Mouse (Mus musculus) lung, embryonic 15.5 days (tissue): ENCODE measurements at regions not wholly inside any gene's neighbourhood (a gene's known extent, or its start where the extent isn't known, plus 50 kb on each side); places are given as distances from the start of the nearest gene placed in this dataset.

Experiments
- ATAC-seq: fragments of 200-750 bp; cut with Nextera tagmentation; 2 replicates; pipeline ENCODE4 v1.8.0; 2017; ENCODE audit warnings: moderate number of reproducible peaks, borderline replicate concordance; ENCODE audit not compliant: low FRiP score, low TSS enrichment; ENCODE audit errors: extremely low read depth
- H3K27ac ChIP-seq: fragments of 300-500 bp; sonication (generic); 2 replicates; pipeline ENCODE4 v1.5.1; 2015; ENCODE audit warnings: moderate library complexity, mild to moderate bottlenecking, inconsistent platforms
- H3K27me3 ChIP-seq: fragments of 300-500 bp; sonication (generic); 2 replicates; pipeline ENCODE4 v1.6.1; 2015; ENCODE audit warnings: inconsistent platforms
- H3K36me3 ChIP-seq: fragments of 300-500 bp; sonication (generic); 2 replicates; pipeline ENCODE4 v1.6.1; 2015; ENCODE audit warnings: inconsistent platforms
- H3K4me1 ChIP-seq: fragments of 300-500 bp; sonication (generic); 2 replicates; pipeline ENCODE4 v1.6.1; 2015; ENCODE audit warnings: inconsistent platforms
- H3K4me2 ChIP-seq: fragments of 300-500 bp; sonication (generic); 2 replicates; pipeline ENCODE4 v1.6.1; 2015; ENCODE audit warnings: inconsistent platforms, mild to moderate bottlenecking, moderate library complexity
- H3K4me3 ChIP-seq: fragments of 300-500 bp; sonication (generic); 2 replicates; pipeline ENCODE4 v1.5.1; 2015; ENCODE audit warnings: mild to moderate bottlenecking, inconsistent platforms
- H3K9ac ChIP-seq: fragments of 300-500 bp; sonication (generic); 2 replicates; pipeline ENCODE4 v1.6.1; 2015; ENCODE audit warnings: inconsistent platforms
- H3K9me3 ChIP-seq: fragments of 300-500 bp; sonication (generic); 2 replicates; pipeline ENCODE4 v1.6.1; 2016; ENCODE audit warnings: inconsistent platforms
- WGBS: fragments of 180-500 bp; shearing (Covaris S2); methylation state at CpG from one replicate; pipeline ENCODE4 v1.1.7; 2015; 5-methylcytosine and 5-hydroxymethylcytosine counted together

DNA sequence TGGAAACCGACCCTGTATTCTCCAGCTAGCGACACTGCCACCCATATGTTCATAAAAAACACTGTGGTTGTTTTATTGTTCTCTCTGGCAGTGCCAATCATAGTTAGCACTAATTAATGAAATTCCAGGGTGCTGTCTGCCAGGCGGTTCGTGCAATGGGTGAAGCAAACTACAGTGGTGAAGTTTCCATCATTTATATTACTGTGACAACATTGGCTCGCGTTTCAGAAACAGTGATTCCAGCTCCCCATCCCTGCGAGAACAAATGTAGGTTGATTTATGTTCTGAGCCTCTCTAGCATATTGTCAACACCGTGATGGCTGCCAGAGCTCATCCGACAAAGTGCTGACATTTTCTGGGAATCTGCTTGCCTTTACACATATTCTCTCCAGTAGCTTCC lies 480.7 kb upstream of the Igfbp7 start:
- ATAC-seq, result peak; percentile 57; the same call in 1 of the 2 replicates
- no peak overlapping the region for H3K9ac ChIP-seq
- no peak overlapping the region for H3K4me3 ChIP-seq
- no peaks in the 10 kb centered on the region for H3K9me3 ChIP-seq
- 42% methylated on average over 9 of the region's 9 CpGs for WGBS
- H3K36me3 ChIP-seq, result no peaks in the 10 kb centered on the region
- H3K27ac ChIP-seq, result no peak overlapping the region
- H3K27me3 ChIP-seq, result no peaks in the 10 kb centered on the region
- no peaks in the 10 kb centered on the region for H3K4me1 ChIP-seq
- H3K4me2 ChIP-seq, result no peak overlapping the region

DNA sequence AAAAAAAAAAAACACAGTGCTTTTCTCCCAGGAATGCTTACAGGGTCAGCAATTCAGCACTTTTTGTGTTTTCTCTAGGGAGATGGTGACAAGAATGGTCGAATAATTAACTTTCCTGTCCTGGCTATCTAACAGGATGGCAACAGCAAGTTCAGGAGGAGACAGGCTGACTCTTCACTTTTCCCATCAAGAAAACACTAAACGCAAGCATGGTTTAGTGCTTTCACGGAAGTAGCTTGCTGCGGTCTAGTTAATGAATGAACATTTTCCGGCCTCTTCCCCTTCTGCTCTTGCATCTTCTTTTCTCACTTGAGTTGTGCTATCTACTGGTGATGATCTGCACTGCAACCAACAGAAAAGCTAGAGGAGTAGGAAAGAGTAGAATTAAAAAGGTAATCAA lies 463.6 kb upstream of the Igfbp7 start:
- no peaks in the 10 kb centered on the region for H3K27me3 ChIP-seq
- H3K9ac ChIP-seq, result no peak overlapping the region
- no peak overlapping the region for H3K27ac ChIP-seq
- H3K4me1 ChIP-seq, result no peaks in the 10 kb centered on the region
- WGBS, result 69% methylated on average over 5 of the region's 5 CpGs
- no peaks in the 10 kb centered on the region for H3K9me3 ChIP-seq
- no peaks in the 10 kb centered on the region for H3K36me3 ChIP-seq
- no peak overlapping the region for H3K4me2 ChIP-seq
- ATAC-seq, result no peak
- no peak overlapping the region for H3K4me3 ChIP-seq

DNA sequence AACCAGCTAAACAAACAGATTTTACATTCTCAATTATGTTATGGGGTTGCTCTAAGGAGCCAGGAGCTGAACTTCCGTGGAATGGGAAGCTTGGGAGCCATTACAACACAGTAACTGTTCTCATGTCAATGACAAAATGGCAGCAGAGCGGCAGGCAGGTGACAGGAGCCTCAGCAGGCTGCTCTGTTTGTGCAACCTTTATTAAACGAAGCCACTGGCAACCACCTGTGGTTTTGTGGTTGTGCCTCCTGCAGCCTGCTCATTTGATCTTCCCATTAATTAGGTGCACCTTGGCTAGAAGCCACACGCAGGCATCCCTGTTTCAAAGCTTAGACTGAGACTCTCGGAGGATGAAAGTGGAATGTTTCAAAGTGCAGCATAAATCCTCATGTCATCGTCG lies 457.5 kb upstream of the Igfbp7 start:
- H3K9ac ChIP-seq, result no peak overlapping the region
- no peak overlapping the region for H3K4me3 ChIP-seq
- H3K4me1 ChIP-seq, result no peaks in the 10 kb centered on the region
- H3K27me3 ChIP-seq, result no peaks in the 10 kb centered on the region
- H3K27ac ChIP-seq, result no peak overlapping the region
- WGBS, result 70% methylated on average over 7 of the region's 7 CpGs
- no peaks in the 10 kb centered on the region for H3K36me3 ChIP-seq
- H3K9me3 ChIP-seq, result no peaks in the 10 kb centered on the region
- no peak overlapping the region for H3K4me2 ChIP-seq
- ATAC-seq, result no peak

DNA sequence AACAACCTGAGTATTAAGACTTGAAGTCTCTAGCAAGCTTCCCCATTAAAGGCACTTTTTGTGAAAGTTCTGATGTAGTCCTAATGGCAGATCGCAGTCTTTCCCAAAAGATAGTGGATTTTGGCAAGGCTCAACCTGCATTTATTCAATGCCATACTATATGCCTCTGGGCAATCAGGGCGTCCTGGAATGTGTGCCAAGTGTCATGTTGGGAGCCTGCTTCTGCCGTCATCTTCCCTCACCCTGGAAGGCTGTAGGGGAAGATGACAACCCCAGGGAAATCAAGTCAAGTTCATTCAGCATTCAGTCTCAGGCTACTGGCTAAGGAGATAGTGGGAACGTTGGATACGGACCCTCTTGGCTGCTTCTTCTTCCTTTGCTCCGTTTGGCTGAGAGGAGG lies 447.4 kb upstream of the Igfbp7 start:
- Histone ChIP-seq H3K4me2 (no peak overlapping the region), H3K9me3 (no peaks in the 10 kb centered on the region), H3K4me3 (no peak overlapping the region), H3K36me3 (no peaks in the 10 kb centered on the region), H3K27me3 (no peaks in the 10 kb centered on the region), H3K4me1 (no peaks in the 10 kb centered on the region), H3K27ac (no peak overlapping the region), H3K9ac (no peak overlapping the region)
- ATAC-seq, result no peak
- 72% methylated on average over 6 of the region's 6 CpGs for WGBS

DNA sequence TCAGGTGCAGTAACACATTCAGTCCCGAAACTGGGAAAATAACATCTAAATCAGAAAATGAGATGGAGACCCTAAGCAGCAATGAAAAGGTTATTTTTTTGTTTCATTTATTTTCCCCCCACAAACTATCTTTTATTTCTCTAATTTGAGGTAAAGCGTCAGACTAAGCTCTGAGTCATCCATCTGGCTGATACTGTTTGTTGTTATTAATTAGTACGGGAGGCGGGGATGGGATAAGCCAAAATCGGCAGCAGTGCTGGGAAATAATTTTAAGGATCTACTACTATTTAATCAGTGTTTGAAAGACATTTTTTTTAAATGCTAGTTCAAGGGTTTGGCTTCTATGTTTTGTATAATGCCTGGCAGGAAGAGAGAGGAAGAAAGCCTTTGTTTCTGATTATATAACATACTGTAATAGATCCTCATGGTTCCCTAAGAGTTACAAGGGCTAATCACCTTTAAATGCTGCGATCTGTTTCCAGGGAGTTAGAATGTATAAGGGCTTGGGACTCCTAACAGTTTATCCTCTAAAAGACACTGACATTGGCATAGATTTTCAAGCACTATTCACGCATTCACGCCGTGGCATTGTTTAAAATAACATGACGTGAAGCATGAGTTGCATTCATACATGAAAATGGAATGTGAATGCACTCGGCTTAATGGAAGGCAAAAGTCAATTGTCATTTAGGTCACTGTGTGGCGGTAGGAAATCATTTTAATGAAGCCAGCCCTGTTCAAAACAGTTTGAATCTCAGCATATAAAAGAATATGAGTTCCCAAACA lies 446.4 kb upstream of the Igfbp7 start:
- H3K4me3 ChIP-seq, result no peak overlapping the region
- no peaks in the 10 kb centered on the region for H3K4me1 ChIP-seq
- no peak for ATAC-seq
- no peak overlapping the region for H3K4me2 ChIP-seq
- no peak overlapping the region for H3K9ac ChIP-seq
- no peaks in the 10 kb centered on the region for H3K9me3 ChIP-seq
- no peaks in the 10 kb centered on the region for H3K27me3 ChIP-seq
- H3K36me3 ChIP-seq, result no peaks in the 10 kb centered on the region
- WGBS, result 64% methylated on average over 12 of the region's 12 CpGs
- H3K27ac ChIP-seq, result no peak overlapping the region

DNA sequence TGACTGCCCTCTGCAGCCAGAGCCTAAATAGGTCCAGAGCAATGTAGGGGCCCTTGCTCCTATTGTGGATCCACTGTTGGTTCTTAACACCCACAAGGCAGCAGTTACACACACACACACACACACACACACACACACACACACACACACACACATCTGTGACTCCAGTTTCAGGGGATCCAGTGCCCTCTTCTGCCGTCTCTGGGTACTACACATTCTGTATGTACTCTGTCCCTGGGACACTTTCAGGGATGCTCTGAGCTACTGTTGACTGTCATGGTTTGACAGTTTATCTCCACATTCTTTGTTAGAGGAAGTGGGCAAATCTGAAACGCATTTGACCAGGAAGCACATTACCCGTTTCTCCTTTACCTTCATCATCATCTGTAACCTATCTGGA lies 443.8 kb upstream of the Igfbp7 start:
- H3K4me3 ChIP-seq, result no peak overlapping the region
- no peak overlapping the region for H3K4me2 ChIP-seq
- H3K27me3 ChIP-seq, result no peaks in the 10 kb centered on the region
- no peaks in the 10 kb centered on the region for H3K9me3 ChIP-seq
- no peaks in the 10 kb centered on the region for H3K4me1 ChIP-seq
- H3K27ac ChIP-seq, result no peak overlapping the region
- no peak for ATAC-seq
- no peak overlapping the region for H3K9ac ChIP-seq
- 82% methylated on average over 3 of the region's 3 CpGs for WGBS
- H3K36me3 ChIP-seq, result no peaks in the 10 kb centered on the region

DNA sequence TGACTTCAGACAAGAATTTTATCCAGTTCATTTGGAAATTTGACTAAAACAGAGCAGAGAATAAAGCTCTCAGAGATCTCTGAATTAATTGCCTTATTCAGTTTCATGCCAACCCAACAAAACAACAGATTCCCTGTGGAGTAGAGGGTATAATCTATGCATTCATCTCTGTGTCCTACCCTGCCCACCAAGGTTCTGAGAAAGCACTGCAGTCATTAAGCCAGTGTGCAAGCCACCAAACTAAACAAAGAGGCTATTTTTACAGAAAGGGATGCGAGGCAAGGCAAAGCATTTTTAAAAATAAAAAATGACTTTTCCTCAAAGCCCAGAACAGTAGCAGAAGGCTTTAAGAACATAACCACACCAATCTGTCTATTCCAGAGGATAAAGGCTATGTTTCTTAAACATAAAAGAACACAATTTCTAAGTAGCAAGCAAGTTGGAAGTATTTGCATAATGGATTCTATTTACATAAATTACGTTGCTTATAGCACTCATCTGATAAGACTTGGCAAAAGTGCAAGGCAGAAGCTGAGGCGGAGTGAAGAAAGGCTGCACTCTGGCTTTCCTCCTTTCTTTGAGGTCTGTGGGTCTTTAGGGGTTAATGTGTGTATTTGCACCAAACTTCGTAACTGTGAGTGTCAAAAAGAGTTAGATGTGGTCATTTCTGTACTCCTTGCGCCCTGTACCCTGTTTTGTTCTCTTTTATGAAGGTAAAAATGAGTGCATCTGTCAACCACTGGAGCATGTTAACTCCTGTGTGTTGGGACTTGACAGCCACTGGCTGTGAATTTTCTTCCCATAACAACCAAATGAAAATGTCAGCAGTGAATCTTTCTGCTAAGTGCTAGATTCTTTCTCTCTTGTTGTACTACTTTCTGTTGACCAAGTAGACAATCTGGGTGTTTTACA lies 430.6 kb upstream of the Igfbp7 start:
- Histone ChIP-seq H3K9ac (no peak overlapping the region), H3K27ac (no peak overlapping the region), H3K4me3 (no peak overlapping the region), H3K9me3 (no peaks in the 10 kb centered on the region), H3K27me3 (no peaks in the 10 kb centered on the region), H3K36me3 (no peaks in the 10 kb centered on the region), H3K4me2 (no peak overlapping the region), H3K4me1 (no peaks in the 10 kb centered on the region)
- 34% methylated on average over 5 of the region's 5 CpGs for WGBS
- no peak for ATAC-seq

DNA sequence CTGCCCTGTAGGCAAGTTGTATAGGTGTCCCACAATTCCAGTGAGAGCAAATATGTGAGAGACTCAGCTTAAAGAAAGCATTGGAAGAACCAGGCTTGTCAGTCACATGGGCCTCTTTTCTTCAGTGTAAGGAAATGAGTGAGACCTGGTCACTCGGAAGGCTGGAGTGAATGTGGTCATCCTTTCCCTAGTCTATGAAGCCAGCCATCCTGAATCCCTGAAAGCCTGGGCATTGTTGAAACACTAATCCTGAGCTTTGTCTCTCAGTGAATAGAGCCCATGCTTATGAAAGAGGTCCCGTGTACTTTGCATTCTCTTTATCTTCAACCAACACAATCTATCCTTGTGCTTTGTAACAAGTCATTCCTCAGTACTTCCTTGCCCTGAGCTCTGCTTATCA lies 420.1 kb upstream of the Igfbp7 start:
- no peak overlapping the region for H3K4me2 ChIP-seq
- WGBS, result 97% methylated on average over 2 of the region's 2 CpGs
- no peak for ATAC-seq

DNA sequence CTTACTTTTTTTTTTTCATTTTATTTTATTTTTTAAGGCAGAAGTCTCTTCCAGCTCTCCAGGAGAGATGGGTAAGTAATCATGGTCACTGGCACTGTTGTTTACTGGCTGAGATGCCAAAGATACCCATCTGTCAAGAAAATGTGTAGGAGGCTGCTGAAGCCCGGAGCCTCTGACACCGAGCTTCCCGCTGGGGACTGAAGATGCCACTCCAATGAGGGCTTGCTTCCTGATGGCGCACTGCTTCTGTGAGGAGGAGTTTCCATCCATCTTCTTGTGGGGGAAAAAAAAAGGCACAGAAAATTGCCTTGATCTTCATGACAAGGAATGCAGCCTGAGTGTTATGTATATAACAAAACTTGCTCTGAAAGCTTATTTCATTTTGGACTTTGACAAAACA lies 418.2 kb upstream of the Igfbp7 start:
- H3K4me2 ChIP-seq, result no peak overlapping the region
- ATAC-seq, result no peak
- H3K36me3 ChIP-seq, result no peaks in the 10 kb centered on the region
- H3K9ac ChIP-seq, result no peak overlapping the region
- no peaks in the 10 kb centered on the region for H3K27me3 ChIP-seq
- no peak overlapping the region for H3K27ac ChIP-seq
- H3K4me3 ChIP-seq, result no peak overlapping the region
- H3K4me1 ChIP-seq, result no peaks in the 10 kb centered on the region
- WGBS, result 62% methylated on average over 4 of the region's 4 CpGs
- H3K9me3 ChIP-seq, result no peaks in the 10 kb centered on the region

More for the DNA sequence above, 420.1 kb upstream of the Igfbp7 start:
- H3K36me3 ChIP-seq, result no peaks in the 10 kb centered on the region
- no peak overlapping the region for H3K27ac ChIP-seq
- H3K4me1 ChIP-seq, result no peaks in the 10 kb centered on the region
- no peak overlapping the region for H3K9ac ChIP-seq
- no peaks in the 10 kb centered on the region for H3K9me3 ChIP-seq
- no peak overlapping the region for H3K4me3 ChIP-seq
- H3K27me3 ChIP-seq, result no peaks in the 10 kb centered on the region

DNA sequence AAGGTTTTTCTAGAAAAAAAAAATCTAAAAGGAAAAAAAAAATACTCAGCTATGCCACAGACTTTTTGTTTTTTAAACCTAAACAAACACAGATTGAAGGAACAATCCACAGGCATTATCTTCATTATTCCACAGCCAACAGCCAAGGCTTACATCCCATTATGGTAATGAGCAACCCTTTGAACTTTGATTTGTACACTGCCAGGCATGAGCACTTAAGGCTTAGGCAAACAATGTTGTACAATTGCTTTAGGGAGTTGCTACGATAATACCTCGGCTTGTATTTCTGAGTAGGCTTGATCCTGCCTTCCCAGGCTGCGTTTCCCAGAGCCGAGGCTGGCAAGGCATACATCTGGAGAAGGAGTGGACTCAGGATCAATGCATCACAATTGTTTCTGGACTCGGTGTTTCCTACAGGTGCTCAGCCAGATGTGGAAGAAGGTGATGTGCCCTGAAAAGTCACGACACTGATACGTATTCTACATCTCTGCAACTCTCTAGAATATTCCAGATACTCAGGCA lies 409.0 kb upstream of the Igfbp7 start:
- H3K36me3 ChIP-seq, result no peaks in the 10 kb centered on the region
- WGBS, result 61% methylated on average over 7 of the region's 7 CpGs
- ATAC-seq, result no peak

DNA sequence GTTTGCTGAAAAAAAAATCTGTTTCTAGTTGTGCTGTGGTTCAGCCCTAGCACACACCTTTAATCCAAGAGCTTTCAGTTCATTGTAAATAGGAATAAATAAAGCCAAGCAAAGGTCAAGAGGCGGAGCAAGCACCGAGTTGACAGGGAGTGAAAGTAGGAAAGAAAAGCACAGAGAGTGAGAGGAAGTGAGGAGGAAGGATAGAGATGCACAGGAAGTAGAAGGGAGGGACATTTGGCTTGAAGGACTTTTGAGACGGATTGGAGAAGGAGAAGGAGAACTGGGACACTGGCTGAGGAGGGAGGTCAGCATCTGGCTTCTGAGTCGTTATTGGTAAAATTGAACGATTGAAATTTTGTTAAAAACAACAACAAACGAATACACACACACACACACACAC lies 402.0 kb upstream of the Igfbp7 start:
- Histone ChIP-seq H3K27ac (no peak overlapping the region), H3K9ac (no peak overlapping the region), H3K4me1 (no peaks in the 10 kb centered on the region), H3K36me3 (no peaks in the 10 kb centered on the region), H3K4me3 (no peak overlapping the region), H3K27me3 (no peaks in the 10 kb centered on the region), H3K9me3 (no peaks in the 10 kb centered on the region), H3K4me2 (no peak overlapping the region)
- 71% methylated on average over 5 of the region's 6 CpGs for WGBS
- no peak for ATAC-seq

More for the DNA sequence above, 409.0 kb upstream of the Igfbp7 start:
- no peaks in the 10 kb centered on the region for H3K9me3 ChIP-seq
- no peak overlapping the region for H3K4me3 ChIP-seq
- H3K4me1 ChIP-seq, result no peaks in the 10 kb centered on the region
- H3K4me2 ChIP-seq, result no peak overlapping the region
- H3K27me3 ChIP-seq, result no peaks in the 10 kb centered on the region
- no peak overlapping the region for H3K9ac ChIP-seq
- H3K27ac ChIP-seq, result no peak overlapping the region

DNA sequence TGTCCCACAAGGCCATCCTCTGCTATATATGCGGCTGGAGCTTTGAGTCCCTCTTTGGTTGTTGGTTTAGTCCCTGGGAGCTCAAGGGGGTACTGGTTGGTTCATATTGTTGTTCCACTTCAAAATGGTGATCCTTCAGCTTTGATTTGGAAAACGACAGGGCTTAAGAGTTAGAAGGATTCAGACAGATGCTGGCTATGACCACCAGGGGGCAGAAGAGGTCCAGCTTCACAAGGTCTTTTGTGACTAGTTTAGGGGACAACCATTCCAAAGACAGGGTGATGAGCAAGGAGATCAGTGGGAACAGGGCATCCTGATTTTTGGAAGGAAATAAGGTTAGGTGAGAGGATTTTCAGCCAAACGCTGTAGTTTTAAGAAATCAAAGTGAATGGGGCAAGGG lies 399.9 kb upstream of the Igfbp7 start:
- ATAC-seq, result 0 out of 2 replicates have a peak, but pooled peaks have one; percentile 47
- no peak overlapping the region for H3K4me3 ChIP-seq
- no peak overlapping the region for H3K9ac ChIP-seq
- H3K36me3 ChIP-seq, result no peaks in the 10 kb centered on the region
- no peaks in the 10 kb centered on the region for H3K4me1 ChIP-seq
- H3K9me3 ChIP-seq, result no peaks in the 10 kb centered on the region
- no peak overlapping the region for H3K4me2 ChIP-seq
- no peaks in the 10 kb centered on the region for H3K27me3 ChIP-seq
- H3K27ac ChIP-seq, result no peak overlapping the region
- 37% methylated on average over 3 of the region's 3 CpGs for WGBS
